Comparison of ENCODE assay signal across 8 mouse cellular contexts in genomic region chr4:45184521-45185330, GRCm38 (mm10). TPM values are rescaled to one million over a fixed set of nuclear protein-coding genes. Genes with fewer than 3 reads are reported as not detected.
DNase-seq lines count a peak whose midpoint lies in the region; TF ChIP-seq lines count a peak whose summit lies in the region.

Gene Frmpd1 (plus strand): TSS chr4:45184875.

- peak; percentile 78 for DNase-seq in MN1 (ENCODE audit: low spot score)
- peak; percentile 38 to 40 for DNase-seq in cerebellum, adult 2 months
- peak; percentile 35 for DNase-seq in forelimb bud, embryonic 11.5 days (ENCODE audit: low read depth, low spot score)
- DNase-seq in heart, postnatal 36 days, result peak; percentile 62 to 63
- peak; percentile 34 to 62 for DNase-seq in layer of hippocampus, adult 2 months (ENCODE audit: low spot score in 2 of 2)
- peak; percentile 48 for DNase-seq in lung, adult 2 months
- peak; percentile 18 for DNase-seq in ovary, postnatal 10 days (ENCODE audit: low spot score)
- DNase-seq in thymus, postnatal 36 days, result peak; percentile 39 to 59

- no peak within 1 kb of the TSS; the same call in 1 of the 2 replicates for H3K27ac ChIP-seq in cerebellum, adult 2 months (ENCODE audit: insufficient read depth, low read length)
- peak within 1 kb of the TSS; percentile 90 for H3K27ac ChIP-seq in layer of hippocampus, adult 2 months

- intact Hi-C loops in heart, postnatal 36 days (cut with DNase I), result no loop called here

- H3K4me3 ChIP-seq in cerebellum, adult 2 months (replicated peaks; ENCODE audit: insufficient read depth, low read depth, low read length), result peak within 1 kb of the TSS; percentile 33
- H3K4me3 ChIP-seq in layer of hippocampus, adult 2 months, result peak within 1 kb of the TSS; percentile 88
- H3K4me3 ChIP-seq in lung, adult 2 months (replicated peaks; ENCODE audit: extremely low read depth, low read depth, low read length), result peak within 1 kb of the TSS; percentile 49

- TF ChIP-seq POLR2A in cerebellum, adult 2 months (IDR thresholded peaks at IDR 0.05; ENCODE audit: borderline replicate concordance, insufficient read depth, low read length), result no peak
- TF ChIP-seq POLR2A in lung, adult 2 months (IDR thresholded peaks at IDR 0.05; ENCODE audit: borderline replicate concordance, extremely low read depth, low read depth, low read length), result no peak

- no peaks in the 10 kb centered on the region for H3K27me3 ChIP-seq in cerebellum, adult 2 months (ENCODE audit: control insufficient read depth, insufficient read depth, low read length)

- under 1% methylated on average over 70 of the region's 85 CpGs for WGBS in cerebellum, adult 2 months
- WGBS in lung, adult 2 months, result under 1% methylated on average over 82 of the region's 85 CpGs

- H3K4me1 ChIP-seq in cerebellum, adult 2 months (ENCODE audit: control insufficient read depth, insufficient read depth, low read length), result no peaks in the 10 kb centered on the region
- no peaks in the 10 kb centered on the region; the same call in 1 of the 2 replicates for H3K4me1 ChIP-seq in lung, adult 2 months (ENCODE audit: control insufficient read depth, insufficient read depth, low read length)

- no peak for TF ChIP-seq CTCF in cerebellum, adult 2 months (IDR thresholded peaks at IDR 0.05; ENCODE audit: borderline replicate concordance, insufficient read depth, low read depth, low read length)
- TF ChIP-seq CTCF in layer of hippocampus, adult 2 months (conservative IDR thresholded peaks at IDR 0.05), result 0 out of 2 replicates have a peak, but pooled peaks have one; percentile 5
- TF ChIP-seq CTCF in lung, adult 2 months (IDR thresholded peaks at IDR 0.05; ENCODE audit: insufficient read depth, low read length), result no peak

RNA-seq across cellular contexts. Expression of gene Frmpd1, which starts in this region (rescaled TPM):
- 8.2 and 8.9 TPM in 2 replicates for polyA plus RNA-seq in cerebellum, adult 2 months (2012; rRNA removed)
- under 1 TPM; 0.22 to 0.67 TPM for total RNA-seq in heart, postnatal 36 days (2021)
- total RNA-seq in layer of hippocampus, adult 2 months (2021), result 10 to 100 TPM; 15.7 to 16.4 TPM
- polyA plus RNA-seq in lung, adult 2 months (2012; rRNA removed), result 2.8 and 3.9 TPM in 2 replicates

Comparison
In these comparisons a context has a peak if more than half of its experiments do, and no peak if none do; other contexts are left out.
1. RNA of gene Frmpd1 (total RNA-seq): 15.7 to 16.4 TPM in layer of hippocampus, adult 2 months; 0.22 to 0.67 TPM in heart, postnatal 36 days; every median in the first group is over 10 times any median in the second.
2. Peak in DNase-seq in heart, postnatal 36 days; RNA of the gene not detected or under 1 TPM.
3. DNase-seq: peak in every context shown above with its lines; median percentile 78 in MN1; 62 in heart, postnatal 36 days; 49 in thymus, postnatal 36 days; 48 in layer of hippocampus, adult 2 months; 48 in lung, adult 2 months; 39 in cerebellum, adult 2 months; 35 in forelimb bud, embryonic 11.5 days; 18 in ovary, postnatal 10 days.
4. H3K4me3 ChIP-seq: peak in every context shown above with its lines; median percentile 88 in layer of hippocampus, adult 2 months; 49 in lung, adult 2 months; 33 in cerebellum, adult 2 months.